Mouse (Mus musculus) thymus, adult 2 months (tissue): ENCODE measurements around the gene Hmga2.

Experiments used
- CTCF ChIP-seq: fragments of 200-500 bp; IDR thresholded peaks from 2 replicates; pipeline ENCODE4 v1.5.1; 2012; ENCODE audit warnings: mild to moderate bottlenecking, control low read depth, low read length, moderate library complexity, borderline replicate concordance; ENCODE audit not compliant: control insufficient read depth, poor library complexity, insufficient read depth; ENCODE audit errors: extremely low read depth
- POLR2A ChIP-seq: fragments of 200-500 bp; IDR thresholded peaks from 2 replicates; pipeline ENCODE4 v1.6.1; 2012; ENCODE audit warnings: mild to moderate bottlenecking, low read length, control low read depth, moderate library complexity; ENCODE audit not compliant: control insufficient read depth, poor library complexity, insufficient read depth; ENCODE audit errors: extremely low read depth

GRCm38 (mm10) chr10:120461301-120461700 is 15.0 kb downstream of the Hmga2 start:
- TF ChIP-seq POLR2A (no peak), CTCF (no peak)
